Mouse (Mus musculus) embryonic facial prominence, embryonic 15.5 days (tissue): ENCODE results near the gene Pus7l. TPM values are rescaled to one million over a fixed set of nuclear protein-coding genes. Genes with fewer than 3 reads are reported as not detected.
"Not testable (repeated sequence)": the region's sequence is repeated elsewhere in the genome, so short reads cannot be mapped to it uniquely, and the experiment has no call there.

Source experiments
- ATAC-seq: fragments of 200-750 bp; cut with Nextera tagmentation; 2 replicates; pipeline ENCODE4 v1.8.0; 2017; ENCODE audit warnings: low read depth, moderate TSS enrichment; ENCODE audit not compliant: insufficient number of reproducible peaks, low FRiP score, low TSS enrichment
- H3K27ac ChIP-seq: fragments of 300-500 bp; sonication (generic); replicated peaks from 2 replicates; pipeline ENCODE4 v1.5.1; 2015; ENCODE audit warnings: mild to moderate bottlenecking, inconsistent platforms
- H3K27me3 ChIP-seq: fragments of 300-500 bp; sonication (generic); 2 replicates; pipeline ENCODE4 v1.6.1; 2015; ENCODE audit warnings: inconsistent platforms
- H3K36me3 ChIP-seq: fragments of 300-500 bp; sonication (generic); 2 replicates; pipeline ENCODE4 v1.6.1; 2015; ENCODE audit warnings: mild to moderate bottlenecking, inconsistent platforms
- H3K4me1 ChIP-seq: fragments of 300-500 bp; sonication (generic); 2 replicates; pipeline ENCODE4 v1.6.1; 2015; ENCODE audit warnings: inconsistent platforms
- H3K4me2 ChIP-seq: fragments of 300-500 bp; sonication (generic); replicated peaks from 2 replicates; pipeline ENCODE4 v1.6.1; 2015; ENCODE audit warnings: mild to moderate bottlenecking, inconsistent platforms
- H3K4me3 ChIP-seq: fragments of 300-500 bp; sonication (generic); replicated peaks from 2 replicates; pipeline ENCODE4 v1.5.1; 2015; ENCODE audit warnings: mild to moderate bottlenecking, inconsistent platforms
- H3K9ac ChIP-seq: fragments of 300-500 bp; sonication (generic); 2 replicates; pipeline ENCODE4 v1.6.1; 2015; ENCODE audit warnings: inconsistent platforms
- H3K9me3 ChIP-seq: fragments of 300-500 bp; sonication (generic); replicated peaks from 2 replicates; pipeline ENCODE4 v1.6.1; 2016; ENCODE audit warnings: inconsistent platforms
- WGBS: fragments of 180-500 bp; shearing (Covaris S2); methylation state at CpG from one replicate; pipeline ENCODE4 v1.1.7; 2015; 5-methylcytosine and 5-hydroxymethylcytosine counted together
- polyA plus RNA-seq: library from polyadenylated mRNA; unstranded; fragments of >200 nt; fragmentation: Nextera tagmentation; extraction: Ambion mirVana; gene quantifications from 2 replicates; pipeline ENCODE4 v1.2.1, GENCODE M21; 2015

The Pus7l gene
- polyA plus RNA-seq, 1 experiment from 2014 or later = 8.9 TPM

- no peak overlapping the region for H3K9ac ChIP-seq
- no peak for ATAC-seq
- H3K27ac ChIP-seq = no peak overlapping the region
- no peaks in the 10 kb centered on the region for H3K4me1 ChIP-seq
- no peaks in the 10 kb centered on the region for H3K27me3 ChIP-seq
- H3K9me3 ChIP-seq = no peaks in the 10 kb centered on the region
- 77% methylated on average over 1 of the region's 1 CpGs for WGBS
- H3K36me3 ChIP-seq = no peaks in the 10 kb centered on the region
- H3K4me3 ChIP-seq = no peak overlapping the region
- no peak overlapping the region for H3K4me2 ChIP-seq
Measured at GRCm38 (mm10) chr15:94499260-94499659, 44.1 kb downstream of the Pus7l start.

DNA sequence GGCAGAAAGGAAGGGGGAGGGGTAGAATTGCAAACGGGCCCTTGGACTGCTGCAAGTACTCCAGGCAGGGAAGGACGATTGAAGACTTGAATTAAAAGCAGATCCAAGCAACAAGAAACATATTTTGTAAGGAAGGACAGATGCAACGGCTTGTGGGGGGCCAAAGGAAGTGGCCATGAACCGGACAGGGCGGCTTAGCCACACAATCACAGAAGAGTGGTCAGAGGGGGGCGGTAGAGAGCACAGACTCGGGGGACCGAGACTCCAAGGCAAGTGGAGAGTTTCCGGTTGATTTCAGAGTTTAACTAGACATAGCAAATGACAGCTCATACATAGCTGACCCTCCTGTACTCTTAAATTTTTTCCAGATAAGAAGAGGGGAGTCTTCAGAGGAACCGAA, 47.4 kb downstream of the Pus7l start:
- H3K9ac ChIP-seq = no peak overlapping the region
- no peaks in the 10 kb centered on the region for H3K4me1 ChIP-seq
- H3K27ac ChIP-seq = no peak overlapping the region
- H3K9me3 ChIP-seq = no peaks in the 10 kb centered on the region
- no peak for ATAC-seq
- H3K4me3 ChIP-seq = no peak overlapping the region
- 42% methylated on average over 10 of the region's 10 CpGs for WGBS
- no peaks in the 10 kb centered on the region for H3K27me3 ChIP-seq
- no peak overlapping the region for H3K4me2 ChIP-seq
- H3K36me3 ChIP-seq = no peaks in the 10 kb centered on the region

GRCm38 (mm10) chr15:94494445-94494844, 48.9 kb downstream of the Pus7l start:
- no peaks in the 10 kb centered on the region for H3K27me3 ChIP-seq
- H3K4me1 ChIP-seq = no peaks in the 10 kb centered on the region
- ATAC-seq = no peak
- no peak overlapping the region for H3K4me2 ChIP-seq
- 92% methylated on average over 1 of the region's 1 CpGs for WGBS
- H3K4me3 ChIP-seq = no peak overlapping the region
- H3K9ac ChIP-seq = no peak overlapping the region
- H3K27ac ChIP-seq = no peak overlapping the region
- no peaks in the 10 kb centered on the region for H3K36me3 ChIP-seq
- no peaks in the 10 kb centered on the region for H3K9me3 ChIP-seq

DNA sequence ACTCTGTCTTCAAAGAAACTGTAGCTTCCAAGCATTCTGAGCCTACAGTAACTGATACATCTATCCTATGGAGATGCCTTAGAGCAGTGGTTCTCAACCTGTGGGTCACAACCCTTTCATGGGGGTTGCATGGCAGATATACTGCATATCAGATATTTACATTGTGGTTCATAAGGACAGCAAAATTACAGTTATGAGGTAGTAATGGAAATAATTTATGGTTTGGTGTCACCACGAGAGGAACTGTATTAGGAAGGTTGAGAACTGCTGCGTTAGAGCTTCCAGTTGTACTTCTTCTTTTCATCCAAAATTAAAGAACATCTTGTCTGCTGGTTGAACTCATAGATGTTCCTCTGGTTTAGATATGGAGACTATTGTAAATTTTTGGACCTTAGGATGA, 53.9 kb downstream of the Pus7l start:
- 84% methylated on average over 2 of the region's 2 CpGs for WGBS
- no peaks in the 10 kb centered on the region for H3K9me3 ChIP-seq
- no peak for ATAC-seq

DNA sequence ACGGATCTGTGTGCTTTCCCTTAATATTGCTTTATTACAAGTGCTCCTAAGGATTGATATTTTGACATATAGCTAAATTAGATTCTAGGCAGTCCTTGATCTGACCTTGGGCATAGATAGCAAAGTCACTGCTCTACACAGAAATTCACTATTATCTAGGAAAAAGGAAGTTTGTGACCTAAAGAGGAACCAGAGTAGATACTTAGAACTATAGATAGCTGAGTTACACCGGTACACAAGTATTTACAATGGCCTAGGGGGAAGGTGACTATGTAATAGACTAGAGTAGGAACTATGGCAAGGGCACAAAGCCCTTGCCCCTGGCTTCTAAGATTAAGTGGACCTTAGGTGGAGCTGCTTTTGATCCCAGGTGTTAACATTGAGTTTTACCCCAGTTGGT, 55.3 kb downstream of the Pus7l start:
- not testable (repeated sequence) for H3K27ac ChIP-seq, H3K9me3 ChIP-seq, H3K36me3 ChIP-seq, H3K4me3 ChIP-seq, ATAC-seq, H3K4me1 ChIP-seq, H3K9ac ChIP-seq, H3K4me2 ChIP-seq, H3K27me3 ChIP-seq
- 83% methylated on average over 2 of the region's 2 CpGs for WGBS

More for the DNA sequence above, 53.9 kb downstream of the Pus7l start:
- H3K9ac ChIP-seq = no peak overlapping the region
- no peak overlapping the region for H3K4me3 ChIP-seq
- H3K4me1 ChIP-seq = no peaks in the 10 kb centered on the region
- no peak overlapping the region for H3K27ac ChIP-seq
- no peak overlapping the region for H3K4me2 ChIP-seq
- H3K36me3 ChIP-seq = no peaks in the 10 kb centered on the region
- no peaks in the 10 kb centered on the region for H3K27me3 ChIP-seq

GRCm38 (mm10) chr15:94482555-94482954, 60.8 kb downstream of the Pus7l start:
- no peaks in the 10 kb centered on the region for H3K9me3 ChIP-seq
- no peak overlapping the region for H3K27ac ChIP-seq
- no peaks in the 10 kb centered on the region for H3K36me3 ChIP-seq
- no peak overlapping the region for H3K4me3 ChIP-seq
- ATAC-seq = no peak
- H3K4me1 ChIP-seq = peaks cover 10% of the 10 kb centered on the region; the same call in 1 of the 2 replicates
- H3K9ac ChIP-seq = no peak overlapping the region
- no peaks in the 10 kb centered on the region for H3K27me3 ChIP-seq
- 81% methylated on average over 2 of the region's 2 CpGs for WGBS
- H3K4me2 ChIP-seq = no peak overlapping the region

GRCm38 (mm10) chr15:94480792-94481191, 62.6 kb downstream of the Pus7l start:
- Histone ChIP-seq H3K4me2 (no peak overlapping the region), H3K4me3 (no peak overlapping the region)
- 85% methylated on average over 4 of the region's 4 CpGs for WGBS

DNA sequence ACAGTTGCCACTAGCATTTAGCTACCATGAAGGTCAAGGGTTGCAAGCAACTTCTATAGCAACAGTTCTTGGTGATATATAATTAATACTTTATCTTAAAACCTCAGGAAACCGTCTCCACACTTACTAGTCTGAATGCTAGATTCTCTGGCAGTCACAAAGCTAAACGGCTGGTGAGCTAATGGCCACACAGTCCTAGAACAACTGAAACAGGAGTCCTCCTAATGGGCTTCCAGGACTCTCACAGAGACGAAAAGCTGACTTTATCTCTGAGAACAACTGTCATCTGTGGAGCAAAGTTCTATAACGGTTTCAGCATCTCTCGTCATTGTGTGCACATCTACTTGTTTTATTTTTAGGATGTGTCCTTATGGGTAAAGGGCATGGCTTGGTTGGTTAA, 63.1 kb downstream of the Pus7l start:
- no peak for ATAC-seq
- H3K4me3 ChIP-seq = no peak overlapping the region
- no peaks in the 10 kb centered on the region for H3K36me3 ChIP-seq
- no peak overlapping the region for H3K4me2 ChIP-seq
- peaks cover 10% of the 10 kb centered on the region; the same call in 1 of the 2 replicates for H3K4me1 ChIP-seq
- no peaks in the 10 kb centered on the region for H3K27me3 ChIP-seq
- 75% methylated on average over 5 of the region's 5 CpGs for WGBS
- no peak overlapping the region for H3K27ac ChIP-seq
- H3K9ac ChIP-seq = no peak overlapping the region
- H3K9me3 ChIP-seq = no peaks in the 10 kb centered on the region

More at GRCm38 (mm10) chr15:94480792-94481191, 62.6 kb downstream of the Pus7l start:
- Histone ChIP-seq H3K9ac (no peak overlapping the region), H3K27me3 (no peaks in the 10 kb centered on the region), H3K4me1 (peaks cover 10% of the 10 kb centered on the region; the same call in 1 of the 2 replicates), H3K9me3 (no peaks in the 10 kb centered on the region), H3K27ac (no peak overlapping the region), H3K36me3 (no peaks in the 10 kb centered on the region)
- ATAC-seq = no peak

- H3K4me1 ChIP-seq = peaks cover 10% of the 10 kb centered on the region; the same call in 1 of the 2 replicates
- no peaks in the 10 kb centered on the region for H3K36me3 ChIP-seq
- no peak overlapping the region for H3K4me2 ChIP-seq
- no peaks in the 10 kb centered on the region for H3K27me3 ChIP-seq
- H3K9me3 ChIP-seq = no peaks in the 10 kb centered on the region
- H3K9ac ChIP-seq = no peak overlapping the region
- WGBS = 49% methylated on average over 3 of the region's 3 CpGs
- 0 out of 2 replicates have a peak overlapping the region, but pooled peaks have one; percentile 2 for H3K27ac ChIP-seq
- no peak overlapping the region for H3K4me3 ChIP-seq
- ATAC-seq = no peak
Measured at GRCm38 (mm10) chr15:94479513-94480136, 63.7 kb downstream of the Pus7l start.

GRCm38 (mm10) chr15:94478706-94479105, 64.6 kb downstream of the Pus7l start:
- WGBS = 24% methylated on average over 13 of the region's 13 CpGs
- Histone ChIP-seq H3K27ac (no peak overlapping the region), H3K27me3 (no peaks in the 10 kb centered on the region), H3K4me3 (no peak overlapping the region), H3K36me3 (no peaks in the 10 kb centered on the region), H3K9ac (no peak overlapping the region), H3K4me2 (no peak overlapping the region), H3K4me1 (peaks cover 10% of the 10 kb centered on the region; the same call in 1 of the 2 replicates), H3K9me3 (no peaks in the 10 kb centered on the region)
- ATAC-seq = no peak

DNA sequence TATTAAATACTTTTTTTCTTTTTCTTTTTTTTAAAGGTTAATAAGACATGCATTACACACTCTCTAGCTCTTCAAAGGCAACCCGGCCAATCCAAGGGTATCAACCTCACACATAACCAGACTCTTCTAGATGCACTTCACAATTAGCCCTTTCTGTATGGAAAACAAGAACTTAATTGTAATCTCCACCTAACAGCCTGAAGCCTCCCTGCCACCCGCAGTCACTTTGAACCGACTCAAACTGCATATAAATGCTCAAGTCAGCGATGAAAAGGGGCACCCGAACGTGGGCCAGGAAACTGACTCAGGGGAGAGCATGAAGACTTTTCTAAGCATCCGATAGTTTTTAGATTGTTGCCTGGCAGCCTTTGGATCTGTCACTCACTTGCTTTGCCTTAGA, 66.1 kb downstream of the Pus7l start:
- 33% methylated on average over 7 of the region's 7 CpGs for WGBS
- ATAC-seq = no peak
- H3K4me2 ChIP-seq = no peak overlapping the region

DNA sequence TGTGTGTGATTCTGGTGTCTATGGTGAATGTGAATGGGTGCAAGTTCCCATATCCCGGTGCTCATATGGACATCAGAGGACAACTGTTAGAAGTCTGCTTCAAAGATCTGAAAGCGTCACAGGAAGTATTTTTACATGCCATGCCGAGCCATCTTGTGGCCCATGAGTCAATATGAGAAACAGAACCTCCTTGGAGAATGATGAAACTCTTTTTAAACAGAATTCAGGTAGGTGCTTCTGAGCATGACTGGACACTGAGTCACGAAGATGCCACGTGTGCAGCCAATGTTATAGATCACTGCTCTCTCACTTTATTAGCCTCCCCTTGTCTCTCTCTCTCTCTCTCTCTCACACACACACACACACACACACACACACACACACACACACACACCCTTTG, 67.4 kb downstream of the Pus7l start:
- no peak for ATAC-seq

More for the DNA sequence above, 66.1 kb downstream of the Pus7l start:
- H3K4me3 ChIP-seq = no peak overlapping the region
- no peaks in the 10 kb centered on the region for H3K36me3 ChIP-seq
- no peak overlapping the region for H3K27ac ChIP-seq
- H3K9ac ChIP-seq = no peak overlapping the region
- no peaks in the 10 kb centered on the region for H3K27me3 ChIP-seq
- no peaks in the 10 kb centered on the region for H3K9me3 ChIP-seq
- peaks cover 10% of the 10 kb centered on the region; the same call in 1 of the 2 replicates for H3K4me1 ChIP-seq

More for the DNA sequence above, 67.4 kb downstream of the Pus7l start:
- no peak overlapping the region for H3K4me2 ChIP-seq
- H3K27ac ChIP-seq = no peak overlapping the region
- peaks cover 10% of the 10 kb centered on the region; the same call in 1 of the 2 replicates for H3K4me1 ChIP-seq
- H3K9me3 ChIP-seq = no peaks in the 10 kb centered on the region
- H3K36me3 ChIP-seq = no peaks in the 10 kb centered on the region
- H3K9ac ChIP-seq = no peak overlapping the region
- 73% methylated on average over 5 of the region's 5 CpGs for WGBS
- no peaks in the 10 kb centered on the region for H3K27me3 ChIP-seq
- H3K4me3 ChIP-seq = no peak overlapping the region
